Mouse (Mus musculus): ENCODE results near the gene Fyb2.

- TF ChIP-seq CTCF (conservative IDR thresholded peaks at IDR 0.05; ENCODE audit: low read length): no peak
- TF ChIP-seq POU5F1 (IDR thresholded peaks at IDR 0.05; ENCODE audit: borderline replicate concordance, low read length): no peak
These were observed 12.1 kb downstream of the Fyb2 start for GRCm38 (mm10) chr4:104925383-104925782.

Data from E14TG2a.4 (cell line).